Mouse (Mus musculus) layer of hippocampus, adult 2 months (tissue): Measurements from ENCODE around the gene Rfxank. TPM values are rescaled to one million over a fixed set of nuclear protein-coding genes. Genes with fewer than 3 reads are reported as not detected.

Source experiments
- DNase-seq, 2 experiments: peaks; one replicate each; pipeline ENCODE4 v3.0.0; 2022; ENCODE audit warnings: low spot score in 2 of 2
- H3K27ac ChIP-seq: fragments of 200-600 bp; 2 replicates; pipeline ENCODE4 v1.8.1; 2022
- H3K4me3 ChIP-seq: fragments of 200-600 bp; 2 replicates; pipeline ENCODE4 v1.8.1; 2022; ENCODE audit warnings: mild to moderate bottlenecking
- CTCF ChIP-seq: fragments of 200-600 bp; conservative IDR thresholded peaks from 2 replicates; pipeline ENCODE4 v1.8.1; 2022; ENCODE audit warnings: antibody characterized with exemption, mild to moderate bottlenecking, moderate library complexity
- total RNA-seq, 2 experiments: library from RNA; stranded (reverse); gene quantifications; 2 replicates each; pipeline ENCODE4 v1.2.3; 2021

Gene Rfxank
- total RNA-seq, 2 experiments from 2014 or later, result 14.2 to 15.7 TPM

GRCm38 (mm10) chr8:70166504-70167110 is 27.7 kb upstream of the Rfxank start:
- peak; percentile 29 to 75 for DNase-seq
- no peak overlapping the region for H3K27ac ChIP-seq
- TF ChIP-seq CTCF, result peak; percentile 97
- no peak overlapping the region; the same call in 1 of the 2 replicates for H3K4me3 ChIP-seq

DNA sequence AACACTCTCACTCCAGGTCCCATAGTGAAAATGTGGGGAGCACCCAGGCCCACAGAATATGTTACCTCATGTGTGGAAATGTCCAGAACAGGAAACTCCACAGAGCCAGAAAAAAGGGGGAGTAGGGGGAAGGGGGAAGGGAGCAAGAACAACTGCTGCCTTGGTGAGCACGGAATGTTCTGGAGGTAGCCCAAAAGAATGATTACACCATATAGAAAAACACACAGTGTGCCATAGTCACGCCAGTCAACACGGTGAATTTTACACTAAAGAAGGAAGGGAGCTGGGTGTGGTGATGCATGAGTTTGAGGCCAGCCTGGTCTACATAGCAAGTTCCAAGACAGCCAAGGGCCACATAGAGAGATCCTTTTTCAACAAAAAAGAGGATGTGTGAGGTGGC is 24.4 kb upstream of the Rfxank start:
- no peak for DNase-seq
- no peak for TF ChIP-seq CTCF
- H3K27ac ChIP-seq, result no peak overlapping the region
- no peak overlapping the region for H3K4me3 ChIP-seq

- Histone ChIP-seq H3K27ac (no peak overlapping the region), H3K4me3 (no peak overlapping the region)
- no peak for TF ChIP-seq CTCF
- DNase-seq, result no peak
Observed at GRCm38 (mm10) chr8:70160015-70160414, 21.1 kb upstream of the Rfxank start.

DNA sequence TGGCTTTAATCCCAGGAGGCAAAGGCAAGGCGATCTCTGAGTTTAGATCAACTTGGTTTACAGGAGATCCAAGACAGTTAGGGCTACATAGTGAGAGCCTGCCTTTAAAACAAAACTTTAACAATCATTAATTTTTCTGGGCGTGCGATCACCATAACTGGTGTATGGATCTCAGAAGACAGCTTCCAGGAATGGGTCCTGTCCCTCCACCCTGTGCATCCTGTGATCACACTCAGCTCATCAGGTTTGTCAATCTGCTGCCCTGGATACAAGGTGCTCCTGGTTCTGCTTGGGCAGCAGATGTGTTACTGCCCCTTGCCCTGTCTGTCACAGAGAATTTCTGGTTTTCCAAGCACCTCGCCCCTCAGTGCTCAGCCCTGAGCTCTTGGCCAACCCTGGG is 20.3 kb upstream of the Rfxank start:
- no peak for TF ChIP-seq CTCF
- no peak for DNase-seq
- no peak overlapping the region for H3K4me3 ChIP-seq

GRCm38 (mm10) chr8:70158069-70158853 is 19.3 kb upstream of the Rfxank start:
- H3K4me3 ChIP-seq, result peak overlapping the region; percentile 61
- no peak for TF ChIP-seq CTCF
- H3K27ac ChIP-seq, result no peak overlapping the region
- peak; percentile 53 to 61 for DNase-seq

More for the DNA sequence above, 20.3 kb upstream of the Rfxank start:
- no peak overlapping the region for H3K27ac ChIP-seq

DNA sequence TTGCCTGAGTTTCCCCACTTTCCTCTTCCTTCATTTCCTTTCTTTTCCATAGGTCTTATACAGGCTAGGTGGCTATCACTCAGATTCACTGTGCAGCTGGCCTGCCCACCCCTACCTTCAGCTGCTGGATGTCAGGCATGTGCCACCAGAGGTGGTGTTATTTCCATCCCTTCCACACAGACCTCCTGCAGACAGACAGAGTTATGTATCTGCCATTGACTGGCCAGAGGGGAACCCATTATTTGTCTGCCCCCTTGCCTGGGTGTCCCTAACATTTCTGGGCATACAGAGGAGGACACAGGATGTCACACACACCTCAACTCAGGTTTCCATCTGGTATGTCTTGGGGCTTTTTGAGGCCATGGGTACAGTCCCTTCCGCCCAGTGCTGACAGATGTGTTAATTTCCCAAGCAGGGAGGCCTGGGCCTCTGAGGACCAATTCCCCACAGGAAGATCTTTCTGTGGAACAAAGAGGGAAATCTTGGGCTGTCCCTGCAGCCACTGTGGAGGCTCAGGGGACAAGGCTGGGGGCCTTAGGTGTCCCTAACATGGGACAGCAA is 18.4 kb upstream of the Rfxank start:
- no peak for DNase-seq
- TF ChIP-seq CTCF, result no peak
- H3K27ac ChIP-seq, result no peak overlapping the region
- no peak overlapping the region for H3K4me3 ChIP-seq

- DNase-seq, result peak in 1 of 2 experiments; percentile 41
- TF ChIP-seq CTCF, result no peak
- Histone ChIP-seq H3K4me3 (no peak overlapping the region), H3K27ac (no peak overlapping the region)
Observed at GRCm38 (mm10) chr8:70152537-70153257, 13.7 kb upstream of the Rfxank start.

- Histone ChIP-seq H3K27ac (no peak overlapping the region), H3K4me3 (no peak overlapping the region)
- no peak for DNase-seq
- TF ChIP-seq CTCF, result no peak
Observed at GRCm38 (mm10) chr8:70150158-70150557, 11.2 kb upstream of the Rfxank start.

DNA sequence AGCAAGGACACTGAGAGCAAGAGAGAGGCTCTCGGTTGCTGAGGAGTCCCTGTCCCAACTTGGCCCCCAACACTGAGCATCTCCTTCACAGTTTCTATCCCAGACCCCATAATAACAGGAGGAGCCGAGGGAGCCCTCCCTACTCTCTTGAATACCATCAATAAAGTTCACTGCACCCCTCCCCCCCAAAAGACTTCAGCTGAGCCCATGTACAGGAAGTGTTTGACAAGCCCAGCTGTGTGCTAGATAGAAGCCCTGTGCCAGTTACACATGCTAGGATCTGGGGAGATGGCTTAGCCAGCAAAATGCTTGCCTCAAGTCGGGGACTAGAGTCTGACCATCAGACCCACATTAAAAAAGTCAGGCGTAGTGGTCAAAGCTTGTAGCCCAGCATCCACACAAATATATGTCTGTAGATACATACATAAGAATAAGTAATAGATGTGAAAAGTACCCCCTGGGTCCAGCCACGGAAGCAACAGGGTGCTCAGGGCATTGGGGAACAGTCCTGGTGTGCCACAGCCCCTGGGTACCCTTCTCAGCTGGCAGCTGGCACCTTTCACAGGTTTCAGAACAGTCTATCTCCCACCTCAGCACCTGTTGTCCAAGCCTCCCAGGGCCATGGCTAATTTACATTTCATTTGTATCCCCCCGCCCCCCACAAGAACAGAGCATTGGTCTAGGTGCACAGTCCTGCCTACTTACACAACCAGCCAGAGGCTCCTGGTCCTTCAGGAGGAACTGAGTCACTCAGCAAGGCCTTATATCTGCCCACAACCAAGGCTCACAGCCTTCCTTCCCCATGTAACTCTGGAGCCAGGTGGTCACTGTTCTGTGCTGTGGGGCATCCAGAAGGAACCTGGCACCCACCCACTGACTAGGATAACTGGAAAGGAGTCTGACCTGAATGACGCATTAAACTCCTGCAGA is 9.0 kb upstream of the Rfxank start:
- H3K4me3 ChIP-seq, result no peak overlapping the region
- no peak for DNase-seq
- no peak overlapping the region for H3K27ac ChIP-seq
- TF ChIP-seq CTCF, result no peak

DNA sequence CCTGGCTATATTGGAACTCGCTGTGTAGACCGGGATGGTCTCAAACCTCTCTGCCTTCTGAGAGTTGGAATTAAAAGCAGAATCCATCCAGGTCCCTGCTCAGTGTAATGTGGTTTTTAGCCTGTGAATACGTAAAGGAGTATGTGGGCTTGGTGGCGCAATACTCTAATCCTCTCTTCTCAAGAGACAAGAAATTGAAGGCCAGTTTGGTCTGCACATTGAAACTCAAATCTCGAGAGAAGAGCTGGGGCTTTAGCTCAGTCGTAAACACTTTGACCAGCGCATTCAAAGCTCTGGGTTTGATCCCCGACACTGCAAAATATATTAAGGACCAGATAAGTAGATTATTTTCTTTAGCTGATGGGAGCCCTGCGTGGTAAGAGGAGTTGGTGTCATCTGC is 1.0 kb upstream of the Rfxank start:
- Histone ChIP-seq H3K27ac (peak overlapping the region; percentile 81), H3K4me3 (peak overlapping the region; percentile 82)
- no peak for DNase-seq
- no peak; the same call in 1 of the 2 replicates for TF ChIP-seq CTCF

- DNase-seq, result no peak
- H3K27ac ChIP-seq, result peak overlapping the region; percentile 88
- TF ChIP-seq CTCF, result no peak
- H3K4me3 ChIP-seq, result peak overlapping the region; percentile 65
Observed at GRCm38 (mm10) chr8:70137890-70138289, 1.1 kb downstream of the Rfxank start.

DNA sequence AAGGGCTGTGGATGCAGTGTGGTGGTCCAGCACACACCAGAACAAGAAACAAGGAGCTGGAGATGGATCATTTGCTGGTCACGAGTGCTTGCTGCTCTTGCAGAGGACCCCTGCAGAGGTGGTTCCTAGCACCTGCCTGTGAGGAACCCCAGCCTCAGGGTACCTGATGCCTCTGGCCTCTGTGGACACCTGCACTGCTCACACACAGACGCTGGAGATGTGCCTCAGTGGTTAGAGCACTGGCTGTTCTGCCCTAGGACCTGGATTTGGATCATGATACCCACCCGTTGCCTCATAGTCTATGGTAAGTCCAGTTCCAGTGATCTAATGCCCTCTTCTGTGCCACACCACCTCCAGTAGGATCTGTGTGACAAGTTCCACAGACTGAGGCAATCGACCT is 2.4 kb downstream of the Rfxank start:
- H3K4me3 ChIP-seq, result no peak overlapping the region
- no peak for TF ChIP-seq CTCF
- no peak for DNase-seq
- H3K27ac ChIP-seq, result no peak overlapping the region
